Mouse (Mus musculus): ENCODE data around the gene Rab3d.

Gene Rab3d

GRCm38 (mm10) chr9:21938234-21938855 lies 20.4 kb upstream of the Rab3d start:
- intact Hi-C loops (cut with DNase I) = no loop called here

GRCm38 (mm10) chr9:21937711-21938175 lies 19.8 kb upstream of the Rab3d start:
- intact Hi-C loops (cut with DNase I) = no loop called here

GRCm38 (mm10) chr9:21936692-21937570 lies 18.9 kb upstream of the Rab3d start, which contains the start of gene Plppr2:
Gene Plppr2 (plus strand): TSS chr9:21937033.
- intact Hi-C loops (cut with DNase I) = no loop called here

- intact Hi-C loops (cut with DNase I) = no loop called here
These were observed 17.6 kb upstream of the Rab3d start for GRCm38 (mm10) chr9:21935466-21936131.

GRCm38 (mm10) chr9:21934021-21934420 lies 16.0 kb upstream of the Rab3d start:
- intact Hi-C loops (cut with DNase I) = no loop called here

- intact Hi-C loops (cut with DNase I) = no loop called here
These were observed 14.6 kb upstream of the Rab3d start for GRCm38 (mm10) chr9:21932445-21933137.

GRCm38 (mm10) chr9:21932006-21932405 lies 14.0 kb upstream of the Rab3d start:
- intact Hi-C loops (cut with DNase I) = no loop called here

- intact Hi-C loops (cut with DNase I) = no loop called here
These were observed 11.2 kb upstream of the Rab3d start for GRCm38 (mm10) chr9:21929208-21929607.

GRCm38 (mm10) chr9:21927208-21927753 lies 9.3 kb upstream of the Rab3d start, which contains the start of the genes Ccdc159 and Tmem205:
Gene Ccdc159 (plus strand): TSS chr9:21927471.
Gene Tmem205 (minus strand): TSS chr9:21927556.
- intact Hi-C loops (cut with DNase I) = no loop called here

- intact Hi-C loops (cut with DNase I) = no loop called here
These were observed 8.8 kb upstream of the Rab3d start for GRCm38 (mm10) chr9:21926784-21927183.

- intact Hi-C loops (cut with DNase I) = no loop called here
These were observed 8.2 kb upstream of the Rab3d start for GRCm38 (mm10) chr9:21926155-21926554.

GRCm38 (mm10) chr9:21925506-21925905 lies 7.5 kb upstream of the Rab3d start:
- intact Hi-C loops (cut with DNase I) = no loop called here

GRCm38 (mm10) chr9:21925034-21925433 lies 7.0 kb upstream of the Rab3d start:
- intact Hi-C loops (cut with DNase I) = no loop called here

- intact Hi-C loops (cut with DNase I) = no loop called here
These were observed 6.1 kb upstream of the Rab3d start for GRCm38 (mm10) chr9:21924099-21924493.

GRCm38 (mm10) chr9:21923490-21924098 lies 5.6 kb upstream of the Rab3d start:
- intact Hi-C loops (cut with DNase I) = no loop called here

- intact Hi-C loops (cut with DNase I) = no loop called here
These were observed 5.0 kb upstream of the Rab3d start for GRCm38 (mm10) chr9:21923036-21923435.

- intact Hi-C loops (cut with DNase I) = no loop called here
These were observed 846 bp upstream of the Rab3d start for GRCm38 (mm10) chr9:21918692-21919384.

GRCm38 (mm10) chr9:21917493-21918034 lies 428 bp downstream of the Rab3d start:
- intact Hi-C loops (cut with DNase I) = no loop called here

GRCm38 (mm10) chr9:21916851-21917492 lies 1.0 kb downstream of the Rab3d start:
- intact Hi-C loops (cut with DNase I) = no loop called here

Data from adrenal gland (tissue).